Mouse (Mus musculus) CD8-positive naive resting alpha-beta T cell, adult 2 months (primary cell): Measurements from ENCODE around the gene Pla2g4e.
A peak's percentile ranks its signal among the peaks of the same experiment; 100 is the strongest.

Source experiments
- DNase-seq, 2 experiments: peaks; one replicate each; pipeline ENCODE4 v3.0.0; 2022; ENCODE audit warnings: low read depth in 2 of 2, low spot score in 2 of 2

Pla2g4e gene

GRCm38 (mm10) chr2:120237784-120238183 is 7.4 kb downstream of the Pla2g4e start:
- no peak for DNase-seq

- no peak for DNase-seq
These were observed 9.0 kb downstream of the Pla2g4e start for GRCm38 (mm10) chr2:120235947-120236640.

- DNase-seq = no peak
These were observed 9.8 kb downstream of the Pla2g4e start for GRCm38 (mm10) chr2:120235381-120235780.

- no peak for DNase-seq
These were observed 13.5 kb downstream of the Pla2g4e start for GRCm38 (mm10) chr2:120231642-120232041.

GRCm38 (mm10) chr2:120214600-120214999 is 30.5 kb downstream of the Pla2g4e start:
- no peak for DNase-seq

GRCm38 (mm10) chr2:120211448-120211847 is 33.7 kb downstream of the Pla2g4e start:
- DNase-seq = no peak

GRCm38 (mm10) chr2:120207926-120208325 is 37.2 kb downstream of the Pla2g4e start:
- no peak for DNase-seq

- DNase-seq = no peak
These were observed 38.1 kb downstream of the Pla2g4e start for GRCm38 (mm10) chr2:120207028-120207427.

GRCm38 (mm10) chr2:120203742-120204141 is 41.4 kb downstream of the Pla2g4e start:
- no peak for DNase-seq

GRCm38 (mm10) chr2:120200077-120200476 is 45.1 kb downstream of the Pla2g4e start:
- no peak for DNase-seq

- no peak for DNase-seq
These were observed 57.0 kb downstream of the Pla2g4e start for GRCm38 (mm10) chr2:120188174-120188573.

- DNase-seq = no peak
These were observed 57.6 kb downstream of the Pla2g4e start for GRCm38 (mm10) chr2:120187583-120187982.

GRCm38 (mm10) chr2:120185527-120186276 is 59.4 kb downstream of the Pla2g4e start:
- no peak for DNase-seq

GRCm38 (mm10) chr2:120178936-120179335 is 66.2 kb downstream of the Pla2g4e start:
- DNase-seq = no peak

GRCm38 (mm10) chr2:120173718-120174117 is 71.4 kb downstream of the Pla2g4e start:
- peak; percentile 33 to 37 for DNase-seq

- no peak for DNase-seq
These were observed 73.8 kb downstream of the Pla2g4e start for GRCm38 (mm10) chr2:120171362-120171761.

- no peak for DNase-seq
These were observed 74.4 kb downstream of the Pla2g4e start for GRCm38 (mm10) chr2:120170726-120171125.

GRCm38 (mm10) chr2:120169382-120169781 is 75.8 kb downstream of the Pla2g4e start:
- DNase-seq = no peak

GRCm38 (mm10) chr2:120167763-120168162 is 77.4 kb downstream of the Pla2g4e start:
- no peak for DNase-seq

GRCm38 (mm10) chr2:120165474-120165873 is 79.7 kb downstream of the Pla2g4e start:
- DNase-seq = no peak

GRCm38 (mm10) chr2:120159434-120159833 is 85.7 kb downstream of the Pla2g4e start:
- no peak for DNase-seq

- DNase-seq = no peak
These were observed 86.3 kb downstream of the Pla2g4e start for GRCm38 (mm10) chr2:120158846-120159245.
